8 mouse cellular contexts compared by ENCODE assay signal in genomic region chr17:70872936-70873777, GRCm38 (mm10). TPM values are rescaled to one million over a fixed set of nuclear protein-coding genes. Genes with fewer than 3 reads are reported as not detected.
DNase-seq lines count a peak whose midpoint lies in the region; ATAC-seq and TF ChIP-seq lines count a peak whose summit lies in the region.

No protein-coding gene starts in this region.

- ATAC-seq in activated CD4-positive, CD25-positive, alpha-beta regulatory T cell, adult 4 months, result peak; percentile 31
- peak; percentile 66 for ATAC-seq in neural tube, embryonic 14.5 days (ENCODE audit: low read depth)

- peak overlapping the region; percentile 51 for H3K4me2 ChIP-seq in neural tube, embryonic 14.5 days (ENCODE audit: low read depth, low read length)

- TF ChIP-seq POLR2A in liver, adult 2 months (IDR thresholded peaks at IDR 0.05; ENCODE audit: extremely low read depth, insufficient read depth, low read length), result no peak

- peak overlapping the region; percentile 38 for H3K4me3 ChIP-seq in liver, adult 2 months (ENCODE audit: insufficient read depth, low read depth, low read length)
- 0 out of 2 replicates have a peak overlapping the region, but pooled peaks have one; percentile 9 for H3K4me3 ChIP-seq in neural tube, embryonic 14.5 days (ENCODE audit: low read depth, low read length)

- WGBS in liver, adult 2 months, result 17% methylated on average over 21 of the region's 21 CpGs
- WGBS in neural tube, embryonic 14.5 days, result 21% methylated on average over 21 of the region's 21 CpGs

- H3K4me1 ChIP-seq in liver, adult 2 months (ENCODE audit: control insufficient read depth, insufficient read depth, low read length), result no peaks in the 10 kb centered on the region
- H3K4me1 ChIP-seq in neural tube, embryonic 14.5 days (ENCODE audit: control insufficient read depth, insufficient read depth, low read length), result no peaks in the 10 kb centered on the region

- no peak overlapping the region for H3K27ac ChIP-seq in liver, adult 2 months (replicated peaks; ENCODE audit: insufficient read depth, low read depth, low read length)
- no peak overlapping the region for H3K27ac ChIP-seq in neural tube, embryonic 14.5 days (ENCODE audit: low read depth, low read length)

- H3K79me2 ChIP-seq in liver, adult 2 months (ENCODE audit: control insufficient read depth, insufficient read depth, low read length), result no peaks in the 10 kb centered on the region

- H3K9ac ChIP-seq in liver, adult 2 months (ENCODE audit: low read depth, low read length), result no peak overlapping the region
- H3K9ac ChIP-seq in neural tube, embryonic 14.5 days (replicated peaks; ENCODE audit: low read depth, low read length), result peak overlapping the region; percentile 22; the same call in 1 of the 2 replicates

- no peak for TF ChIP-seq CTCF in liver, adult 2 months (IDR thresholded peaks at IDR 0.05; ENCODE audit: low read depth, low read length)

- no peaks in the 10 kb centered on the region for H3K9me3 ChIP-seq in neural tube, embryonic 14.5 days (ENCODE audit: control insufficient read depth, low read length)

- no peaks in the 10 kb centered on the region for H3K36me3 ChIP-seq in liver, adult 2 months (ENCODE audit: control insufficient read depth, insufficient read depth, low read length)
- no peaks in the 10 kb centered on the region for H3K36me3 ChIP-seq in neural tube, embryonic 14.5 days (ENCODE audit: control insufficient read depth, insufficient read depth, low read length)

- peak; percentile 14 for DNase-seq in kidney, adult 18-20 months
- no peak for DNase-seq in kidney, postnatal 10 days
- DNase-seq in forelimb bud, embryonic 11.5 days (ENCODE audit: low read depth, low spot score), result peak; percentile 66
- peak; percentile 79 for DNase-seq in liver, adult 2 months (ENCODE audit: extremely low read depth, low read depth, low spot score)
- DNase-seq in thymus, postnatal 25 days, result no peak
- no peak for DNase-seq in right cerebral cortex, adult 18-20 months

- H3K27me3 ChIP-seq in liver, adult 2 months (ENCODE audit: control insufficient read depth, insufficient read depth, low read length), result no peaks in the 10 kb centered on the region
- no peaks in the 10 kb centered on the region for H3K27me3 ChIP-seq in neural tube, embryonic 14.5 days (ENCODE audit: control insufficient read depth, insufficient read depth, low read length)

RNA-seq across cellular contexts. Expression of gene Tgif1, which starts 19.8 kb away (rescaled TPM):
- 10 to 100 TPM; 38.4 to 58.2 TPM for polyA plus RNA-seq in activated CD4-positive, CD25-positive, alpha-beta regulatory T cell, adult 4 months (2017; shearing (Covaris generic))
- total RNA-seq in liver, adult 2 months (2014; rRNA removed), result 10.6 and 16.2 TPM in 2 replicates
- polyA plus RNA-seq in liver, adult 2 months (2012; rRNA removed), result 14.5 and 17.0 TPM in 2 replicates
- polyA plus RNA-seq in neural tube, embryonic 14.5 days (2014; fragmentation: Nextera tagmentation; extraction: Ambion mirVana), result 10.9 and 13.2 TPM in 2 replicates

Comparison
In these comparisons a context has a peak if more than half of its experiments do, and no peak if none do; other contexts are left out.
1. DNase-seq: peak in kidney, adult 18-20 months (single experiment), forelimb bud, embryonic 11.5 days (single experiment) and liver, adult 2 months (single experiment); none in kidney, postnatal 10 days (single experiment), thymus, postnatal 25 days (single experiment) and right cerebral cortex, adult 18-20 months (single experiment).